Mouse (Mus musculus): ENCODE measurements around the gene St6galnac6. TPM values are rescaled to one million over a fixed set of nuclear protein-coding genes. Genes with fewer than 3 reads are reported as not detected.

The St6galnac6 gene
- total and polyA plus RNA-seq, 3 experiments, result 12.5 to 26.5 TPM; not detected in 1

- H3K4me3 ChIP-seq (ENCODE audit: control insufficient read depth in 1 of 2, insufficient read depth in 1 of 2, low read depth in 2 of 2, low read length in 2 of 2), result no peak overlapping the region
- peaks cover 2 to 13% of the 10 kb centered on the region in 2 experiments; a peak in 3 of 4 replicates for H3K4me1 ChIP-seq (ENCODE audit: control insufficient read depth in 1 of 2, insufficient read depth in 2 of 2, low read length in 2 of 2)
- no peak for DNase-seq (ENCODE audit: low read depth, low spot score)
- H3K9me3 ChIP-seq (replicated peaks; ENCODE audit: insufficient read depth, low read length), result no peaks in the 10 kb centered on the region
- H3K27ac ChIP-seq (ENCODE audit: control insufficient read depth, low read depth, low read length), result no peak overlapping the region
- H3K36me3 ChIP-seq (ENCODE audit: control insufficient read depth in 1 of 2, insufficient read depth in 2 of 2, low read length in 2 of 2), result peaks cover 0 to 9% of the 10 kb centered on the region in 2 experiments; a peak in 2 of 4 replicates
- no peak for TF ChIP-seq ZNF384 (IDR thresholded peaks at IDR 0.05; ENCODE audit: low read depth, low read length)
- no peak for TF ChIP-seq POLR2AphosphoS5 (IDR thresholded peaks at IDR 0.05; ENCODE audit: borderline replicate concordance, low read depth, low read length)
- TF ChIP-seq MAX (IDR thresholded peaks at IDR 0.05; ENCODE audit: low read length), result no peak
- TF ChIP-seq MEF2A (IDR thresholded peaks at IDR 0.05; ENCODE audit: extremely low read depth, insufficient replicate concordance, low read depth, low read length, poor library complexity, severe bottlenecking), result no peak
- TF ChIP-seq ZKSCAN1 (IDR thresholded peaks at IDR 0.05; ENCODE audit: low read depth, low read length), result no peak
- TF ChIP-seq MXI1 (IDR thresholded peaks at IDR 0.05; ENCODE audit: low read depth, low read length), result no peak
- TF ChIP-seq TAL1 (IDR thresholded peaks at IDR 0.05; ENCODE audit: low read length), result no peak
- TF ChIP-seq GABPA (IDR thresholded peaks at IDR 0.05; ENCODE audit: low read depth, low read length), result no peak
- TF ChIP-seq ELF1 (IDR thresholded peaks at IDR 0.05; ENCODE audit: low read depth, low read length), result no peak
- H3K79me2 ChIP-seq (ENCODE audit: control insufficient read depth, insufficient read depth, low read length, poor library complexity), result no peaks in the 10 kb centered on the region
- H3K9ac ChIP-seq (ENCODE audit: control insufficient read depth, low read depth, low read length, poor library complexity, severe bottlenecking), result no peak overlapping the region
- H3K27me3 ChIP-seq (ENCODE audit: control insufficient read depth in 1 of 2, insufficient read depth in 2 of 2, low read length in 2 of 2), result no peaks in the 10 kb centered on the region
These were observed 25.8 kb downstream of the St6galnac6 start for GRCm38 (mm10) chr2:32625212-32625872.

DNA sequence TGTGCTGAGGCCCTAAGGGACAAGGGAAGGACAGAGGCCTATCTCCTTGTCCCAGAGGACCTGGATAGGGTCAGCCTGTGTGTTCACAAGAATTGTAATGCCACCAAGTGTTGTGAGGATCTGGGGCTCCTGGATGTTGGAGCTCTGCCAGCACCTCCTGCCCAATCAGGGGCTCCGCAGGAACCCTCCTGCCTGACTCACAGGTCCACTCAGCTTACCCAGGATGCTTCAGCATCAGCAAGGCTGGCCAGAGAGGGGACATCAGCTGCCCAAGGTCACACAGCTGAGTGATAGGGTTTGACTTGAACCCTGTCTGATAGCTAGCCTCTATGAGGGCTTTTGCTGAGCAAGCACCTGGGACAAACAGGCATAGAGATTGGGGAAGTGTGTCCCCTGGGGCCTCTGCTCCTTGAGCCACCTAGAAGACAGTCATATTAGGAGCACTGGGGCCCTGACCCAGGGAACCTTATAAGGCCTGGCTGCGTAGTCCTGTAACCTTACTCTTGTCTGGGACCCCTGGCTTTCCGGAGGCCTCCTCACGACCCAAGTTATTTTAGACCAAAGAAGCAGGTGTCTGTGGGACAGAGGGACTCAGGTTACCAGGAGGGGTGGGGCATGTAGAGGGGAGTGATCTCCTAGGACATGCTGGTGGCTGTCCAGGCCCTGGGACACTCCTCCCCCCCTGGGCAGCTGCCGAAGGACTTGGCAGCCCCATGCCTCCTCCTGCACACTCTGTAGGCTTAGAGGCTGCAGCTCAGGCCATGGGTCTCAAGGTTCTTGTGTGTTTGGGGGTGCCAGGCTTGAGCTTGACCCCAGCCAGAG lies 26.6 kb downstream of the St6galnac6 start:
- no peaks in the 10 kb centered on the region for H3K79me2 ChIP-seq (ENCODE audit: control insufficient read depth, insufficient read depth, low read length, poor library complexity)
- no peak overlapping the region for H3K9ac ChIP-seq (ENCODE audit: control insufficient read depth, low read depth, low read length, poor library complexity, severe bottlenecking)
- TF ChIP-seq MAFK (IDR thresholded peaks at IDR 0.05; ENCODE audit: borderline replicate concordance, low read depth, low read length) (no peak), BHLHE40 (IDR thresholded peaks at IDR 0.05; ENCODE audit: borderline replicate concordance, low read depth, low read length) (no peak), TAL1 (IDR thresholded peaks at IDR 0.05; ENCODE audit: low read length) (no peak), UBTF (IDR thresholded peaks at IDR 0.05; ENCODE audit: borderline replicate concordance, insufficient read depth, low read depth, low read length) (no peak), POLR2A (IDR thresholded peaks at IDR 0.05; ENCODE audit: control insufficient read depth in 1 of 2, insufficient read depth in 1 of 2, low read depth in 1 of 2, low read length in 2 of 2, poor library complexity in 1 of 2) (no peak), MAX (IDR thresholded peaks at IDR 0.05; ENCODE audit: low read length) (no peak), ZNF384 (IDR thresholded peaks at IDR 0.05; ENCODE audit: low read depth, low read length) (no peak), MAZ (IDR thresholded peaks at IDR 0.05; ENCODE audit: low read depth, low read length) (no peak), RAD21 (IDR thresholded peaks at IDR 0.05; ENCODE audit: low read depth, low read length) (no peak), GABPA (IDR thresholded peaks at IDR 0.05; ENCODE audit: low read depth, low read length) (no peak), SIN3A (IDR thresholded peaks at IDR 0.05; ENCODE audit: low read length) (no peak), SMC3 (IDR thresholded peaks at IDR 0.05; ENCODE audit: low read depth, low read length) (no peak), POLR2AphosphoS2 (IDR thresholded peaks at IDR 0.05; ENCODE audit: low read length) (no peak), ZC3H11A (IDR thresholded peaks at IDR 0.05; ENCODE audit: low read depth, low read length) (no peak), MYC (IDR thresholded peaks at IDR 0.05; ENCODE audit: low read depth, low read length) (no peak), JUND (IDR thresholded peaks at IDR 0.05; ENCODE audit: low read depth, low read length) (no peak)
- no peak overlapping the region for H3K27ac ChIP-seq (ENCODE audit: control insufficient read depth, low read depth, low read length)
- DNase-seq (ENCODE audit: low read depth, low spot score), result no peak
- no peaks in the 10 kb centered on the region for H3K27me3 ChIP-seq (ENCODE audit: control insufficient read depth in 1 of 2, insufficient read depth in 2 of 2, low read length in 2 of 2)
- no peaks in the 10 kb centered on the region for H3K9me3 ChIP-seq (replicated peaks; ENCODE audit: insufficient read depth, low read length)
- peaks cover 0 to 2% of the 10 kb centered on the region in 2 experiments; a peak in 2 of 4 replicates for H3K36me3 ChIP-seq (ENCODE audit: control insufficient read depth in 1 of 2, insufficient read depth in 2 of 2, low read length in 2 of 2)
- peaks cover 0 to 6% of the 10 kb centered on the region in 2 experiments; a peak in 2 of 4 replicates for H3K4me1 ChIP-seq (ENCODE audit: control insufficient read depth in 1 of 2, insufficient read depth in 2 of 2, low read length in 2 of 2)
- H3K4me3 ChIP-seq (ENCODE audit: control insufficient read depth in 1 of 2, insufficient read depth in 1 of 2, low read depth in 2 of 2, low read length in 2 of 2), result no peak overlapping the region

Data from MEL (cell line).